Mouse (Mus musculus) neural tube, embryonic 15.5 days (tissue): ENCODE results near the gene Ccdc88c. TPM values are rescaled to one million over a fixed set of nuclear protein-coding genes. Genes with fewer than 3 reads are reported as not detected.
"Not testable (repeated sequence)": the region's sequence is repeated elsewhere in the genome, so short reads cannot be mapped to it uniquely, and the experiment has no call there.

Experiments used
- ATAC-seq: fragments of 200-750 bp; cut with Nextera tagmentation; 2 replicates; pipeline ENCODE4 v1.8.0; 2017; ENCODE audit warnings: mild to moderate bottlenecking, moderate TSS enrichment, moderate library complexity; ENCODE audit not compliant: low FRiP score
- H3K27ac ChIP-seq: fragments of 300-500 bp; sonication (generic); replicated peaks from 2 replicates; pipeline ENCODE4 v1.5.1; 2015; ENCODE audit warnings: mild to moderate bottlenecking, inconsistent platforms
- H3K27me3 ChIP-seq: fragments of 300-500 bp; sonication (generic); replicated peaks from 2 replicates; pipeline ENCODE4 v1.6.1; 2015; ENCODE audit warnings: inconsistent platforms
- H3K36me3 ChIP-seq: fragments of 300-500 bp; sonication (generic); 2 replicates; pipeline ENCODE4 v1.6.1; 2015; ENCODE audit warnings: inconsistent platforms
- H3K4me1 ChIP-seq: fragments of 300-500 bp; sonication (generic); 2 replicates; pipeline ENCODE4 v1.6.1; 2015; ENCODE audit warnings: inconsistent platforms
- H3K4me2 ChIP-seq: fragments of 300-500 bp; sonication (generic); 2 replicates; pipeline ENCODE4 v1.6.1; 2015; ENCODE audit warnings: inconsistent platforms, mild to moderate bottlenecking, moderate library complexity
- H3K4me3 ChIP-seq: fragments of 300-500 bp; sonication (generic); replicated peaks from 2 replicates; pipeline ENCODE4 v1.5.1; 2015; ENCODE audit warnings: mild to moderate bottlenecking, inconsistent platforms
- H3K9ac ChIP-seq: fragments of 300-500 bp; sonication (generic); replicated peaks from 2 replicates; pipeline ENCODE4 v1.6.1; 2015; ENCODE audit warnings: mild to moderate bottlenecking, inconsistent platforms
- H3K9me3 ChIP-seq: fragments of 300-500 bp; sonication (generic); replicated peaks from 2 replicates; pipeline ENCODE4 v1.6.1; 2016; ENCODE audit warnings: inconsistent platforms
- WGBS: fragments of 180-500 bp; shearing (Covaris S2); methylation state at CpG from one replicate; pipeline ENCODE4 v1.1.7; 2015; ENCODE audit warnings: mixed read lengths; 5-methylcytosine and 5-hydroxymethylcytosine counted together
- polyA plus RNA-seq: library from polyadenylated mRNA; unstranded; fragments of >200 nt; fragmentation: Nextera tagmentation; extraction: Ambion mirVana; gene quantifications from 2 replicates; pipeline ENCODE4 v1.2.1, GENCODE M21; 2015

Gene Ccdc88c
- polyA plus RNA-seq, 1 experiment from 2014 or later = 9.6 TPM

- Histone ChIP-seq H3K9me3 (no peaks in the 10 kb centered on the region), H3K27me3 (no peaks in the 10 kb centered on the region), H3K4me1 (peaks cover 65% of the 10 kb centered on the region), H3K4me2 (no peak overlapping the region), H3K36me3 (no peaks in the 10 kb centered on the region), H3K27ac (no peak overlapping the region), H3K4me3 (no peak overlapping the region), H3K9ac (no peak overlapping the region)
- WGBS = 39% methylated on average over 4 of the region's 4 CpGs
- no peak for ATAC-seq
Observed at GRCm38 (mm10) chr12:101015926-101016325, 12.9 kb downstream of the Ccdc88c start.

- Histone ChIP-seq H3K9me3 (no peaks in the 10 kb centered on the region), H3K27me3 (no peaks in the 10 kb centered on the region), H3K4me3 (no peak overlapping the region), H3K27ac (no peak overlapping the region; the same call in 1 of the 2 replicates), H3K4me1 (peaks cover 59% of the 10 kb centered on the region), H3K4me2 (no peak overlapping the region), H3K9ac (no peak overlapping the region), H3K36me3 (no peaks in the 10 kb centered on the region)
- no peak for ATAC-seq
- 88% methylated on average over 11 of the region's 11 CpGs for WGBS
Observed at GRCm38 (mm10) chr12:101015165-101015560, 13.7 kb downstream of the Ccdc88c start.

GRCm38 (mm10) chr12:101014549-101015164, 14.2 kb downstream of the Ccdc88c start:
- Histone ChIP-seq H3K4me3 (no peak overlapping the region), H3K4me1 (peaks cover 58% of the 10 kb centered on the region), H3K36me3 (no peaks in the 10 kb centered on the region), H3K27me3 (no peaks in the 10 kb centered on the region), H3K4me2 (no peak overlapping the region), H3K9ac (no peak overlapping the region), H3K27ac (peak overlapping the region; percentile 13; the same call in 1 of the 2 replicates), H3K9me3 (no peaks in the 10 kb centered on the region)
- no peak for ATAC-seq
- 67% methylated on average over 10 of the region's 10 CpGs for WGBS

GRCm38 (mm10) chr12:101013668-101014067, 15.2 kb downstream of the Ccdc88c start:
- WGBS = 95% methylated on average over 9 of the region's 9 CpGs

GRCm38 (mm10) chr12:101013078-101013665, 15.7 kb downstream of the Ccdc88c start:
- Histone ChIP-seq H3K27ac (no peak overlapping the region), H3K27me3 (no peaks in the 10 kb centered on the region), H3K9me3 (no peaks in the 10 kb centered on the region), H3K4me1 (peaks cover 52% of the 10 kb centered on the region), H3K9ac (no peak overlapping the region), H3K4me2 (no peak overlapping the region), H3K36me3 (no peaks in the 10 kb centered on the region), H3K4me3 (no peak overlapping the region)
- WGBS = 53% methylated on average over 8 of the region's 8 CpGs
- ATAC-seq = no peak

More at GRCm38 (mm10) chr12:101013668-101014067, 15.2 kb downstream of the Ccdc88c start:
- not testable (repeated sequence) for H3K27ac ChIP-seq, ATAC-seq, H3K9ac ChIP-seq, H3K9me3 ChIP-seq, H3K27me3 ChIP-seq, H3K4me3 ChIP-seq, H3K4me2 ChIP-seq, H3K36me3 ChIP-seq
- peaks cover 52% of the 10 kb centered on the region for H3K4me1 ChIP-seq

- ATAC-seq = no peak
- whole genome bisulfite sequencing = 46% methylated on average over 17 of the region's 17 CpGs
- Histone ChIP-seq H3K4me2 (no peak overlapping the region), H3K9ac (no peak overlapping the region), H3K4me1 (peaks cover 53% of the 10 kb centered on the region), H3K27ac (no peak overlapping the region), H3K4me3 (no peak overlapping the region), H3K9me3 (no peaks in the 10 kb centered on the region), H3K27me3 (no peaks in the 10 kb centered on the region), H3K36me3 (no peaks in the 10 kb centered on the region)
Observed at GRCm38 (mm10) chr12:101012197-101013077, 16.4 kb downstream of the Ccdc88c start.

- H3K27me3 ChIP-seq = no peaks in the 10 kb centered on the region
- H3K9ac ChIP-seq = no peak overlapping the region
- no peak for ATAC-seq
- no peak overlapping the region for H3K4me2 ChIP-seq
- H3K4me3 ChIP-seq = no peak overlapping the region
- H3K27ac ChIP-seq = no peak overlapping the region
- 92% methylated on average over 7 of the region's 7 CpGs for WGBS
- no peaks in the 10 kb centered on the region for H3K9me3 ChIP-seq
- no peaks in the 10 kb centered on the region for H3K36me3 ChIP-seq
- H3K4me1 ChIP-seq = peaks cover 52% of the 10 kb centered on the region
Observed at GRCm38 (mm10) chr12:101011017-101011416, 17.8 kb downstream of the Ccdc88c start.

- no peaks in the 10 kb centered on the region for H3K27me3 ChIP-seq
- H3K9ac ChIP-seq = no peak overlapping the region
- H3K4me3 ChIP-seq = no peak overlapping the region
- no peak for ATAC-seq
- no peak overlapping the region for H3K27ac ChIP-seq
- H3K4me2 ChIP-seq = no peak overlapping the region
- peaks cover 50% of the 10 kb centered on the region for H3K4me1 ChIP-seq
- H3K36me3 ChIP-seq = no peaks in the 10 kb centered on the region
- 69% methylated on average over 10 of the region's 10 CpGs for WGBS
- no peaks in the 10 kb centered on the region for H3K9me3 ChIP-seq
Observed at GRCm38 (mm10) chr12:101010148-101010920, 18.5 kb downstream of the Ccdc88c start.

- H3K4me2 ChIP-seq = no peak overlapping the region
- no peak for ATAC-seq
- 82% methylated on average over 4 of the region's 4 CpGs for WGBS
- H3K36me3 ChIP-seq = no peaks in the 10 kb centered on the region
- no peaks in the 10 kb centered on the region for H3K27me3 ChIP-seq
- H3K4me1 ChIP-seq = peaks cover 46% of the 10 kb centered on the region
- H3K4me3 ChIP-seq = no peak overlapping the region
- no peak overlapping the region for H3K27ac ChIP-seq
- H3K9ac ChIP-seq = no peak overlapping the region
- no peaks in the 10 kb centered on the region for H3K9me3 ChIP-seq
Observed at GRCm38 (mm10) chr12:101009225-101009624, 19.6 kb downstream of the Ccdc88c start.

- Histone ChIP-seq H3K4me3 (no peak overlapping the region), H3K9ac (no peak overlapping the region), H3K27me3 (no peaks in the 10 kb centered on the region), H3K9me3 (no peaks in the 10 kb centered on the region), H3K4me1 (peaks cover 45% of the 10 kb centered on the region), H3K27ac (no peak overlapping the region), H3K36me3 (no peaks in the 10 kb centered on the region), H3K4me2 (no peak overlapping the region)
- ATAC-seq = no peak
- WGBS = 39% methylated on average over 4 of the region's 4 CpGs
Observed at GRCm38 (mm10) chr12:101008648-101009047, 20.2 kb downstream of the Ccdc88c start.

- Histone ChIP-seq H3K9ac (no peak overlapping the region), H3K4me3 (no peak overlapping the region), H3K36me3 (no peaks in the 10 kb centered on the region), H3K4me2 (no peak overlapping the region), H3K27ac (0 out of 2 replicates have a peak overlapping the region, but pooled peaks have one; percentile 18), H3K9me3 (no peaks in the 10 kb centered on the region), H3K27me3 (no peaks in the 10 kb centered on the region), H3K4me1 (peaks cover 41% of the 10 kb centered on the region)
- 15% methylated on average over 10 of the region's 10 CpGs for WGBS
- no peak for ATAC-seq
Observed at GRCm38 (mm10) chr12:101007968-101008481, 20.8 kb downstream of the Ccdc88c start.
